Mouse (Mus musculus): ENCODE measurements around the gene Slc40a1.

Gene Slc40a1

GRCm38 (mm10) chr1:45926393-45926763 is at the start of gene Slc40a1:
TSS of gene Slc40a1 (minus strand) at chr1:45926523.
- DNase-seq (ENCODE audit: extremely low spot score), result no peak

GRCm38 (mm10) chr1:45971314-45971713 is 45.0 kb upstream of the Slc40a1 start:
- no peak for DNase-seq (ENCODE audit: extremely low spot score)

- no peak for DNase-seq (ENCODE audit: extremely low spot score)
Measured at GRCm38 (mm10) chr1:45948988-45949387, 22.7 kb upstream of the Slc40a1 start.

- DNase-seq (ENCODE audit: extremely low spot score), result no peak
Measured at GRCm38 (mm10) chr1:45947843-45948242, 21.5 kb upstream of the Slc40a1 start.

- DNase-seq (ENCODE audit: extremely low spot score), result no peak
Measured at GRCm38 (mm10) chr1:45931127-45931526, 4.8 kb upstream of the Slc40a1 start.

GRCm38 (mm10) chr1:45926911-45927310 is 588 bp upstream of the Slc40a1 start:
- DNase-seq (ENCODE audit: extremely low spot score), result no peak

- DNase-seq (ENCODE audit: extremely low spot score), result peak; percentile 80
Measured at GRCm38 (mm10) chr1:45925500-45926392, 577 bp downstream of the Slc40a1 start.

GRCm38 (mm10) chr1:45925131-45925499 is 1.2 kb downstream of the Slc40a1 start:
- no peak for DNase-seq (ENCODE audit: extremely low spot score)

GRCm38 (mm10) chr1:45924516-45924915 is 1.8 kb downstream of the Slc40a1 start:
- no peak for DNase-seq (ENCODE audit: extremely low spot score)

GRCm38 (mm10) chr1:45923306-45923705 is 3.0 kb downstream of the Slc40a1 start:
- no peak for DNase-seq (ENCODE audit: extremely low spot score)

GRCm38 (mm10) chr1:45920703-45921102 is 5.6 kb downstream of the Slc40a1 start:
- DNase-seq (ENCODE audit: extremely low spot score), result no peak

- no peak for DNase-seq (ENCODE audit: extremely low spot score)
Measured at GRCm38 (mm10) chr1:45919752-45920151, 6.6 kb downstream of the Slc40a1 start.

GRCm38 (mm10) chr1:45917136-45917803 is 9.1 kb downstream of the Slc40a1 start:
- DNase-seq (ENCODE audit: extremely low spot score), result no peak

- DNase-seq (ENCODE audit: extremely low spot score), result no peak
Measured at GRCm38 (mm10) chr1:45916174-45916573, 10.1 kb downstream of the Slc40a1 start.

GRCm38 (mm10) chr1:45914236-45914635 is 12.1 kb downstream of the Slc40a1 start:
- DNase-seq (ENCODE audit: extremely low spot score), result no peak

- peak; percentile 60 for DNase-seq (ENCODE audit: extremely low spot score)
Measured at GRCm38 (mm10) chr1:45905107-45905821, 21.1 kb downstream of the Slc40a1 start.

- no peak for DNase-seq (ENCODE audit: extremely low spot score)
Measured at GRCm38 (mm10) chr1:45904161-45904560, 22.2 kb downstream of the Slc40a1 start.

- no peak for DNase-seq (ENCODE audit: extremely low spot score)
Measured at GRCm38 (mm10) chr1:45898044-45898443, 28.3 kb downstream of the Slc40a1 start.

GRCm38 (mm10) chr1:45894168-45894912 is 32.0 kb downstream of the Slc40a1 start:
- DNase-seq (ENCODE audit: extremely low spot score), result no peak

GRCm38 (mm10) chr1:45891986-45892385 is 34.3 kb downstream of the Slc40a1 start:
- DNase-seq (ENCODE audit: extremely low spot score), result no peak

- DNase-seq (ENCODE audit: extremely low spot score), result no peak
Measured at GRCm38 (mm10) chr1:45890173-45890572, 36.1 kb downstream of the Slc40a1 start, which contains the start of gene Gm5269. TSS of gene Gm5269 (minus strand) at chr1:45890273.

- no peak for DNase-seq (ENCODE audit: extremely low spot score)
Measured at GRCm38 (mm10) chr1:45886800-45887199, 39.5 kb downstream of the Slc40a1 start.
